Mouse (Mus musculus) E14TG2a.4 (cell line): ENCODE results near the gene Astn1.

Source experiments
- H3K27me3 ChIP-seq: 2 replicates; pipeline ENCODE4 v1.6.1; 2014; ENCODE audit warnings: low read length, control low read depth; ENCODE audit not compliant: insufficient read depth
- H3K36me3 ChIP-seq: 2 replicates; pipeline ENCODE4 v1.6.1; 2014; ENCODE audit warnings: low read length, control low read depth; ENCODE audit not compliant: insufficient read depth
- H3K4me1 ChIP-seq: replicated peaks from 2 replicates; pipeline ENCODE4 v1.6.1; 2014; ENCODE audit warnings: low read depth, low read length, control low read depth
- H3K4me3 ChIP-seq: replicated peaks from 2 replicates; pipeline ENCODE4 v1.5.1; 2014; ENCODE audit warnings: mild to moderate bottlenecking, low read length
- H3K9me3 ChIP-seq: 2 replicates; pipeline ENCODE4 v1.6.1; 2014; ENCODE audit warnings: low read length, control low read depth
- CTCF ChIP-seq: conservative IDR thresholded peaks from 2 replicates; pipeline ENCODE4 v1.5.1; 2014; ENCODE audit warnings: low read length
- NANOG ChIP-seq: IDR thresholded peaks from 2 replicates; pipeline ENCODE4 v1.6.1; 2014; ENCODE audit warnings: borderline replicate concordance, low read length, mixed read lengths
- POU5F1 ChIP-seq: IDR thresholded peaks from 2 replicates; pipeline ENCODE4 v1.6.1; 2014; ENCODE audit warnings: low read length, borderline replicate concordance

Gene Astn1

GRCm38 (mm10) chr1:158603056-158603455, 241.0 kb downstream of the Astn1 start:
- Histone ChIP-seq H3K4me3 (no peak overlapping the region), H3K9me3 (no peaks in the 10 kb centered on the region), H3K4me1 (no peaks in the 10 kb centered on the region), H3K27me3 (no peaks in the 10 kb centered on the region), H3K36me3 (no peaks in the 10 kb centered on the region)
- TF ChIP-seq NANOG: no peak
- TF ChIP-seq CTCF: no peak
- no peak for TF ChIP-seq POU5F1

- TF ChIP-seq POU5F1: no peak
- no peak for TF ChIP-seq CTCF
- TF ChIP-seq NANOG: no peak
- no peak overlapping the region for H3K4me3 ChIP-seq
- no peaks in the 10 kb centered on the region for H3K27me3 ChIP-seq
- no peaks in the 10 kb centered on the region for H3K36me3 ChIP-seq
- H3K4me1 ChIP-seq: no peaks in the 10 kb centered on the region
- no peaks in the 10 kb centered on the region for H3K9me3 ChIP-seq
Observed at GRCm38 (mm10) chr1:158604149-158604548, 242.1 kb downstream of the Astn1 start.

- Histone ChIP-seq H3K4me1 (no peaks in the 10 kb centered on the region), H3K9me3 (no peaks in the 10 kb centered on the region), H3K27me3 (no peaks in the 10 kb centered on the region), H3K36me3 (no peaks in the 10 kb centered on the region), H3K4me3 (no peak overlapping the region)
- no peak for TF ChIP-seq NANOG
- TF ChIP-seq CTCF: no peak
- no peak for TF ChIP-seq POU5F1
Observed at GRCm38 (mm10) chr1:158605597-158605996, 243.5 kb downstream of the Astn1 start.

DNA sequence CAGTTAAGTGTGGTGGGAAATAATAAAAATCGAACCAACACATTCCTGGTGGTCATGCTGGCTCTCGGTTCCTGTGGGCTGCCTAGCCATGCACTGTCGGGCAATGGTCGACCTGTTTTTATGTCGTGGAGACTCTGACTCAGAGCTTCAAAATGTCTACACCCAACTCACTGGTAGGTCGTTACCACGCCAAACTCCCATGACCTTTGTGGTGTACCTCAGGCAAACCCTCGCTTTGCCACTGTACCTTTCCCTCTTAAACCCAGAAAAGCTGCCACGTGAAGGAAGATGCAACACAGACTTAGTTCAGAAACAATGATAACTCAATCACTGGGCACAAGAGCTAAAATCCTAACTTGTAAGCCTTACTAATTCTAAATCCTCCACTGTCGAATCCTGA, 244.3 kb downstream of the Astn1 start:
- Histone ChIP-seq H3K27me3 (no peaks in the 10 kb centered on the region), H3K4me3 (no peak overlapping the region), H3K9me3 (no peaks in the 10 kb centered on the region), H3K36me3 (no peaks in the 10 kb centered on the region), H3K4me1 (no peaks in the 10 kb centered on the region)
- TF ChIP-seq POU5F1 (no peak), CTCF (no peak)

GRCm38 (mm10) chr1:158607201-158607600, 245.1 kb downstream of the Astn1 start:
- no peaks in the 10 kb centered on the region for H3K4me1 ChIP-seq
- H3K4me3 ChIP-seq: no peak overlapping the region
- H3K9me3 ChIP-seq: no peaks in the 10 kb centered on the region
- TF ChIP-seq POU5F1: no peak
- TF ChIP-seq NANOG: no peak
- no peak for TF ChIP-seq CTCF
- no peaks in the 10 kb centered on the region for H3K27me3 ChIP-seq
- H3K36me3 ChIP-seq: no peaks in the 10 kb centered on the region

- Histone ChIP-seq H3K9me3 (no peaks in the 10 kb centered on the region), H3K4me1 (no peaks in the 10 kb centered on the region), H3K36me3 (no peaks in the 10 kb centered on the region), H3K4me3 (no peak overlapping the region), H3K27me3 (no peaks in the 10 kb centered on the region)
- no peak for TF ChIP-seq CTCF
- TF ChIP-seq NANOG: no peak
- no peak for TF ChIP-seq POU5F1
Observed at GRCm38 (mm10) chr1:158615202-158615601, 253.1 kb downstream of the Astn1 start.

GRCm38 (mm10) chr1:158617943-158618342, 255.9 kb downstream of the Astn1 start:
- H3K9me3 ChIP-seq: no peaks in the 10 kb centered on the region
- TF ChIP-seq CTCF: no peak
- TF ChIP-seq POU5F1: no peak
- TF ChIP-seq NANOG: no peak
- no peaks in the 10 kb centered on the region for H3K36me3 ChIP-seq
- H3K4me1 ChIP-seq: no peaks in the 10 kb centered on the region
- H3K27me3 ChIP-seq: no peaks in the 10 kb centered on the region
- H3K4me3 ChIP-seq: no peak overlapping the region

GRCm38 (mm10) chr1:158632935-158633334, 270.9 kb downstream of the Astn1 start:
- H3K36me3 ChIP-seq: no peaks in the 10 kb centered on the region
- H3K4me3 ChIP-seq: no peak overlapping the region
- no peaks in the 10 kb centered on the region for H3K9me3 ChIP-seq

GRCm38 (mm10) chr1:158633441-158633840, 271.4 kb downstream of the Astn1 start:
- Histone ChIP-seq H3K36me3 (no peaks in the 10 kb centered on the region), H3K4me1 (no peaks in the 10 kb centered on the region), H3K9me3 (no peaks in the 10 kb centered on the region), H3K27me3 (no peaks in the 10 kb centered on the region), H3K4me3 (no peak overlapping the region)
- TF ChIP-seq CTCF (no peak), NANOG (no peak), POU5F1 (no peak)

More at GRCm38 (mm10) chr1:158632935-158633334, 270.9 kb downstream of the Astn1 start:
- TF ChIP-seq POU5F1 (no peak), NANOG (no peak), CTCF (no peak)
- H3K27me3 ChIP-seq: no peaks in the 10 kb centered on the region
- no peaks in the 10 kb centered on the region for H3K4me1 ChIP-seq
